Mouse (Mus musculus) 3134 (cell line): ENCODE data around the gene Cnksr1.
A peak's percentile ranks its signal among the peaks of the same experiment; 100 is the strongest.
"Not testable (repeated sequence)": the region's sequence is repeated elsewhere in the genome, so short reads cannot be mapped to it uniquely, and the experiment has no call there.

Experiments
- DNase-seq: peaks from one replicate; pipeline ENCODE4 v3.0.0-alpha.2; 2011; ENCODE audit warnings: low spot score; ENCODE audit not compliant: insufficient read length; ENCODE audit errors: extremely low read depth

Cnksr1 gene

GRCm38 (mm10) chr4:134238279-134238651 is at the start of gene Cnksr1:
TSS of gene Cnksr1 (minus strand) at chr4:134238399.
- DNase-seq: peak; percentile 72

GRCm38 (mm10) chr4:134287575-134288025 is 49.4 kb upstream of the Cnksr1 start, which contains the start of gene Pdik1l:
TSS of gene Pdik1l (minus strand) at chr4:134287895.
- peak; percentile 85 for DNase-seq

- DNase-seq: peak; percentile 92
Observed at GRCm38 (mm10) chr4:134287168-134287564, 49.0 kb upstream of the Cnksr1 start.

- DNase-seq: no peak
Observed at GRCm38 (mm10) chr4:134286226-134287167, 48.3 kb upstream of the Cnksr1 start.

GRCm38 (mm10) chr4:134284942-134285341 is 46.7 kb upstream of the Cnksr1 start:
- no peak for DNase-seq

GRCm38 (mm10) chr4:134273417-134274345 is 35.5 kb upstream of the Cnksr1 start:
- DNase-seq: no peak

GRCm38 (mm10) chr4:134272731-134273416 is 34.7 kb upstream of the Cnksr1 start:
- DNase-seq: no peak

- DNase-seq: no peak
Observed at GRCm38 (mm10) chr4:134271979-134272378, 33.8 kb upstream of the Cnksr1 start.

- DNase-seq: not testable (repeated sequence)
Observed at GRCm38 (mm10) chr4:134269622-134270021, 31.4 kb upstream of the Cnksr1 start.

GRCm38 (mm10) chr4:134268102-134268655 is 30.0 kb upstream of the Cnksr1 start:
- no peak for DNase-seq

- no peak for DNase-seq
Observed at GRCm38 (mm10) chr4:134265860-134266585, 27.8 kb upstream of the Cnksr1 start.

GRCm38 (mm10) chr4:134263191-134263590 is 25.0 kb upstream of the Cnksr1 start:
- no peak for DNase-seq

- no peak for DNase-seq
Observed at GRCm38 (mm10) chr4:134258354-134258753, 20.2 kb upstream of the Cnksr1 start.

GRCm38 (mm10) chr4:134257198-134258009 is 19.2 kb upstream of the Cnksr1 start:
- DNase-seq: no peak

- DNase-seq: no peak
Observed at GRCm38 (mm10) chr4:134256407-134257197, 18.4 kb upstream of the Cnksr1 start.

GRCm38 (mm10) chr4:134255854-134256253 is 17.7 kb upstream of the Cnksr1 start:
- no peak for DNase-seq

GRCm38 (mm10) chr4:134254835-134255234 is 16.6 kb upstream of the Cnksr1 start:
- DNase-seq: no peak
